Mouse (Mus musculus): Measurements from ENCODE around the gene Resp18. TPM values are rescaled to one million over a fixed set of nuclear protein-coding genes. Genes with fewer than 3 reads are reported as not detected.

Resp18 gene
- polyA plus RNA-seq (2014; fragmentation: Illumina TruSeq; extraction: RNeasy Lipid Tissue Mini Kit (QIAGEN cat#74804)): not detected

GRCm38 (mm10) chr1:75278228-75278627, at the start of gene Resp18:
Resp18 (minus strand) TSS chr1:75278415.

GRCm38 (mm10) chr1:75317241-75318201, 39.3 kb upstream of the Resp18 start, which contains the start of gene Dnpep:
Dnpep (minus strand) TSS chr1:75317990.

GRCm38 (mm10) chr1:75264091-75264880, 13.9 kb downstream of the Resp18 start, which contains the start of gene Ptprn:
Ptprn (minus strand) TSS chr1:75264502.

GRCm38 (mm10) chr1:75236117-75237050, 41.8 kb downstream of the Resp18 start, which contains the start of gene Dnajb2:
Dnajb2 (plus strand) TSS chr1:75236406.

GRCm38 (mm10) chr1:75231664-75232152, 46.5 kb downstream of the Resp18 start, which contains the start of gene A630095N17Rik:
A630095N17Rik (minus strand) TSS chr1:75232102.

Other genes with a start within 250 kb of the Resp18 start
- gene Nhej1, start 153.2 kb downstream of the Resp18 start, polyA plus RNA-seq (2014; fragmentation: Illumina TruSeq; extraction: RNeasy Lipid Tissue Mini Kit (QIAGEN cat#74804)): 0.63 TPM
- 1.2 TPM for gene Slc23a3, start 144.5 kb downstream of the Resp18 start, polyA plus RNA-seq (2014; fragmentation: Illumina TruSeq; extraction: RNeasy Lipid Tissue Mini Kit (QIAGEN cat#74804))
- 9.8 TPM for gene Cnppd1, start 135.7 kb downstream of the Resp18 start, polyA plus RNA-seq (2014; fragmentation: Illumina TruSeq; extraction: RNeasy Lipid Tissue Mini Kit (QIAGEN cat#74804))
- 6.4 TPM for gene Retreg2, start 135.6 kb downstream of the Resp18 start, polyA plus RNA-seq (2014; fragmentation: Illumina TruSeq; extraction: RNeasy Lipid Tissue Mini Kit (QIAGEN cat#74804))
- gene Zfand2b, start 109.8 kb downstream of the Resp18 start, polyA plus RNA-seq (2014; fragmentation: Illumina TruSeq; extraction: RNeasy Lipid Tissue Mini Kit (QIAGEN cat#74804)): 0.40 TPM
- 3.2 TPM for gene Abcb6, start 98.0 kb downstream of the Resp18 start, polyA plus RNA-seq (2014; fragmentation: Illumina TruSeq; extraction: RNeasy Lipid Tissue Mini Kit (QIAGEN cat#74804))
- gene Ankzf1, start 86.3 kb downstream of the Resp18 start, polyA plus RNA-seq (2014; fragmentation: Illumina TruSeq; extraction: RNeasy Lipid Tissue Mini Kit (QIAGEN cat#74804)): 8.6 TPM
- 5.4 TPM for gene Atg9a, start 86.2 kb downstream of the Resp18 start, polyA plus RNA-seq (2014; fragmentation: Illumina TruSeq; extraction: RNeasy Lipid Tissue Mini Kit (QIAGEN cat#74804))
- 14.5 TPM for gene Glb1l, start 67.6 kb downstream of the Resp18 start, polyA plus RNA-seq (2014; fragmentation: Illumina TruSeq; extraction: RNeasy Lipid Tissue Mini Kit (QIAGEN cat#74804))
- gene Stk16, start 67.6 kb downstream of the Resp18 start, polyA plus RNA-seq (2014; fragmentation: Illumina TruSeq; extraction: RNeasy Lipid Tissue Mini Kit (QIAGEN cat#74804)): 8.5 TPM
- gene Tuba4a, start 58.5 kb downstream of the Resp18 start, polyA plus RNA-seq (2014; fragmentation: Illumina TruSeq; extraction: RNeasy Lipid Tissue Mini Kit (QIAGEN cat#74804)): 0.74 TPM
- not detected for gene A630095N17Rik, start 46.3 kb downstream of the Resp18 start, polyA plus RNA-seq (2014; fragmentation: Illumina TruSeq; extraction: RNeasy Lipid Tissue Mini Kit (QIAGEN cat#74804))
- 17.7 TPM for gene Dnajb2, start 42.0 kb downstream of the Resp18 start, polyA plus RNA-seq (2014; fragmentation: Illumina TruSeq; extraction: RNeasy Lipid Tissue Mini Kit (QIAGEN cat#74804))
- gene Ptprn, start 13.9 kb downstream of the Resp18 start, polyA plus RNA-seq (2014; fragmentation: Illumina TruSeq; extraction: RNeasy Lipid Tissue Mini Kit (QIAGEN cat#74804)): not detected
- 3.9 TPM for gene Dnpep, start 39.6 kb upstream of the Resp18 start, polyA plus RNA-seq (2014; fragmentation: Illumina TruSeq; extraction: RNeasy Lipid Tissue Mini Kit (QIAGEN cat#74804))
- gene Des, start 81.9 kb upstream of the Resp18 start, polyA plus RNA-seq (2014; fragmentation: Illumina TruSeq; extraction: RNeasy Lipid Tissue Mini Kit (QIAGEN cat#74804)): 2.7 TPM
- gene Speg, start 96.9 kb upstream of the Resp18 start, polyA plus RNA-seq (2014; fragmentation: Illumina TruSeq; extraction: RNeasy Lipid Tissue Mini Kit (QIAGEN cat#74804)): 3.6 TPM
- 5.9 TPM for gene Gmppa, start 157.5 kb upstream of the Resp18 start, polyA plus RNA-seq (2014; fragmentation: Illumina TruSeq; extraction: RNeasy Lipid Tissue Mini Kit (QIAGEN cat#74804))
- not detected for gene Asic4, start 172.0 kb upstream of the Resp18 start, polyA plus RNA-seq (2014; fragmentation: Illumina TruSeq; extraction: RNeasy Lipid Tissue Mini Kit (QIAGEN cat#74804))
- gene Chpf, start 200.9 kb upstream of the Resp18 start, polyA plus RNA-seq (2014; fragmentation: Illumina TruSeq; extraction: RNeasy Lipid Tissue Mini Kit (QIAGEN cat#74804)): 0.77 TPM
- gene Tmem198, start 201.1 kb upstream of the Resp18 start, polyA plus RNA-seq (2014; fragmentation: Illumina TruSeq; extraction: RNeasy Lipid Tissue Mini Kit (QIAGEN cat#74804)): not detected
- gene Obsl1, start 228.0 kb upstream of the Resp18 start, polyA plus RNA-seq (2014; fragmentation: Illumina TruSeq; extraction: RNeasy Lipid Tissue Mini Kit (QIAGEN cat#74804)): 5.4 TPM
- gene Inha, start 228.7 kb upstream of the Resp18 start, polyA plus RNA-seq (2014; fragmentation: Illumina TruSeq; extraction: RNeasy Lipid Tissue Mini Kit (QIAGEN cat#74804)): 170 TPM
- 2.5 TPM for gene Stk11ip, start 243.1 kb upstream of the Resp18 start, polyA plus RNA-seq (2014; fragmentation: Illumina TruSeq; extraction: RNeasy Lipid Tissue Mini Kit (QIAGEN cat#74804))